Mouse (Mus musculus) MEL (cell line): ENCODE data around the gene Dmkn.

Source experiments
- MAZ ChIP-seq: IDR thresholded peaks from 2 replicates; pipeline ENCODE4 v1.6.1; 2012; ENCODE audit warnings: low read depth, mild to moderate bottlenecking, inconsistent platforms, low read length, improper control_type of control experiment
- MEF2A ChIP-seq: IDR thresholded peaks from 2 replicates; pipeline ENCODE4 v1.6.1; 2014; ENCODE audit warnings: low read depth, mild to moderate bottlenecking, inconsistent platforms, low read length, improper control_type of control experiment; ENCODE audit not compliant: poor library complexity, insufficient replicate concordance, severe bottlenecking; ENCODE audit errors: extremely low read depth
- MXI1 ChIP-seq: IDR thresholded peaks from 2 replicates; pipeline ENCODE4 v1.6.1; 2011; ENCODE audit warnings: mild to moderate bottlenecking, low read depth, low read length, improper control_type of control experiment
- POLR2AphosphoS5 ChIP-seq: IDR thresholded peaks from 2 replicates; pipeline ENCODE4 v1.6.1; 2012; ENCODE audit warnings: low read depth, borderline replicate concordance, mild to moderate bottlenecking, inconsistent platforms, low read length, moderate library complexity, mixed read lengths
- ZKSCAN1 ChIP-seq: IDR thresholded peaks from 2 replicates; pipeline ENCODE4 v1.6.1; 2012; ENCODE audit warnings: low read depth, mild to moderate bottlenecking, inconsistent platforms, low read length, improper control_type of control experiment, moderate library complexity
- ZMIZ1 ChIP-seq: IDR thresholded peaks from 2 replicates; pipeline ENCODE4 v1.6.1; 2012; ENCODE audit warnings: low read depth, mild to moderate bottlenecking, inconsistent platforms, low read length, improper control_type of control experiment, moderate library complexity

- TF ChIP-seq MAZ (no peak), ZMIZ1 (no peak), MXI1 (no peak), ZKSCAN1 (no peak), POLR2AphosphoS5 (no peak), MEF2A (no peak)
Observed at GRCm38 (mm10) chr7:30820131-30820530, 56.6 kb downstream of the Dmkn start.
